Mouse (Mus musculus) testis, postnatal 14 days (tissue): Measurements from ENCODE around the gene Tmod4.
A peak's percentile ranks its signal among the peaks of the same experiment; 100 is the strongest.

ENCODE experiments used
- DNase-seq: peaks from one replicate; pipeline ENCODE4 v3.0.0; 2021; ENCODE audit warnings: low spot score

Gene Tmod4

DNA sequence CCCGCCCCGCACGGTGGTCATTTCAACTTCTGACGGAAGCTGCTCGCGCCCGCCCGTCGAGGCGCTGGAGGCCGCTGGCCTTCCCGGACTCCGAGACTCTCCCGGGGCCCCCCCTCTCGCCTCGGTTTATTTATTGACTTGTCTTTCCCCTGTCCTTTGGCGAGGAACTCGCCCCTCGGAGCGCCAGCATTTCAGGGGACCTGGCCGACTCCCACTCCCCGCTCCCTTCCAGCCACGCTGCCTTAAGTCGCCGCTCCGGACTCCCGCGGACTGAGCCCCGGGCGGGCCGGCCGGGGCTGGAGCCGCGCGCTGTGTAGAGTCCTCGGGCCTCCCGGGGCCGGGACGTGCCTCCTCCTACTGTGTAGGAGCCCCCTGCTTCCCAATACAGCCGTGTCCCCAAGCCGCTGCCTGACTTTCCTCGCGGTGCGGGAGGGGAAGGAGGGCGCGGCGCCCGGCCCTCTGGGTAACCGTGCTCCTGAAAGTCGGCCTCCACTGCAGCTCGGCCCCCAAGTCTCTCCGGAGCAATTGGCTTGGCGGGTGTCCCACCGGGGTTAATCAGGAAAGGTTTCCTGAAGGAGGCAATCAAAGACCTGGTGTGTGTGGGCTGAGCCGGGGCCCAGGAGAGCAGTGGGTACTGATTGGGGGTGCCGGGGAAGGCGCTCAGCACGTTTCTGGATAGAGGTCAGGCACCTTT is 49.1 kb downstream of the Tmod4 start:
- DNase-seq: peak; percentile 76

DNA sequence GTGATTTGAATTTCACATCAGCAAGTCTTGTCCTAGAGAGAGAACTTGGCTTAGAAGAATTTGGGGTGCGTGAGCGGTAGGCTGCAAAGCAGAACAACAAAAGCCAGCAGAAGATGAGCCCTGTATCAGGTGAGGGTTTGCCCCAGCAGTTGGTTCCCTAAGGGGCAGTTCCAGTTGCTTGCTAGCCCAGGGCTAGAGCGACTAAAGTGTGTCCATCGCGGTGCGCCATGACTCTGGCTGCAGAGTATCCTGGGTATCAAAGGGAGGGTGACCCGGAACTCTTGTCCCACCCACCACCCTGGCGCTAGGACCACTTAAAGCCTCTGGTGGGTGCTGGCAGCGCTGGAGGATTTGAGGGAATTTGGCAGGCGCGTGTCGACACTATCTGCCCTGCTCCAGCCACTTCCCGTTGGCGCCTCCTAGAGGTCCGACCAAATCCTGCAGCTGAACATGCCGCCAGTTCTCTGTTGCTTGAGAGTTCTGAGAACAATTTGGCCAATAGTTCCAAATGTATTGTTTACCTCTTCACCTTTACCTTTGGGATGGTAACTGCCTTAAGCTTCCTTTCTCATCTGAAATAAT is 49.8 kb downstream of the Tmod4 start:
- peak; percentile 87 for DNase-seq

DNA sequence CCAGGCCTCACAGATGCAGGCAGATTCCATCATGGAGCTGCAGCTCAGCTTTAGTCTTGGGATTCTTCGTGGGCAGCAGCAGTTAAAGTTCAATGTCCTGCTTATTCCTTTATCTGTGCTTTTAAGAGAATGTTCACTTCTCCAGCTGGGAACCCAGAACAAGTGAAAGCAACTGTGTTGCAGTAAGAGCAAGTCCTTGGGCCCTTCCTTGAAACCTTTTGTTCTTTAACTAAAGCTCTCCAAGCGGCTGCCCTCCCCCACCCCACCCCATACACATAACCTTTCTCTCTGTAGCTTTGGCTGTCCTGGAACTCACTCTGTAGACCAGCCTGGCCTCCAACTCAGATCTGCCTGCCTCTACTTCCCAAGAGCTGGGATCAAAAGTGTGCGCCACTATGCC is 52.2 kb downstream of the Tmod4 start:
- peak; percentile 73 for DNase-seq

DNA sequence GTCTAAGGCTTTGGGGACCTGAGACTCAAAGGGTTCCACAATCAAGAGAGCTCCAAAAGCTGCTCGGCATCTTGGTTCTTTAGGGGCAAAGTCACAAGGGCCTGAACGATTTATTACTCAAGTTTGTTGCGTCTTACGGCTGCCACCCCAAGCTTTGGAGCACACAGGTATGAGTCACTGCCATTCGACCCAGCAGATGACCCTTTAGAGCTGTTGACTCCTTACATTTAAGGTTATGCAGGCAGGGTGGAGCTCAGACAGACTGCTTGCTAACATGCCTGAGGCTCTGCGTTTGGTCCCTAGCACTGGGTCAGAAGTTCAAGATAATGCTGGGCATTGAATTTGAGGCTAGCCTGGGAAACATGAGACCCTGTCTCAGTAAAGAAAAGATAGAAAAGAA is 53.3 kb downstream of the Tmod4 start:
- no peak for DNase-seq
